Mouse (Mus musculus) heart, embryonic 15.5 days (tissue): ENCODE data around the gene Adamts20. TPM values are rescaled to one million over a fixed set of nuclear protein-coding genes. Genes with fewer than 3 reads are reported as not detected.
"Not testable (repeated sequence)": the region's sequence is repeated elsewhere in the genome, so short reads cannot be mapped to it uniquely, and the experiment has no call there.

Experiments
- ATAC-seq: fragments of 200-750 bp; cut with Nextera tagmentation; replicated peaks from 2 replicates; pipeline ENCODE4 v1.8.0; 2017; ENCODE audit warnings: low read depth, moderate TSS enrichment; ENCODE audit not compliant: insufficient number of reproducible peaks, insufficient read depth, low FRiP score
- H3K27ac ChIP-seq: fragments of 300-500 bp; sonication (generic); 2 replicates; pipeline ENCODE4 v1.5.1; 2015; ENCODE audit warnings: mild to moderate bottlenecking, inconsistent platforms
- H3K27me3 ChIP-seq: fragments of 300-500 bp; sonication (generic); 2 replicates; pipeline ENCODE4 v1.6.1; 2015; ENCODE audit warnings: inconsistent platforms
- H3K36me3 ChIP-seq: fragments of 300-500 bp; sonication (generic); 2 replicates; pipeline ENCODE4 v1.6.1; 2015; ENCODE audit warnings: mild to moderate bottlenecking, inconsistent platforms
- H3K4me1 ChIP-seq: fragments of 300-500 bp; sonication (generic); replicated peaks from 2 replicates; pipeline ENCODE4 v1.6.1; 2015; ENCODE audit warnings: inconsistent platforms
- H3K4me2 ChIP-seq: fragments of 300-500 bp; sonication (generic); 2 replicates; pipeline ENCODE4 v1.6.1; 2015; ENCODE audit warnings: inconsistent platforms, mild to moderate bottlenecking, moderate library complexity
- H3K4me3 ChIP-seq: fragments of 300-500 bp; sonication (generic); 2 replicates; pipeline ENCODE4 v1.5.1; 2015; ENCODE audit warnings: mild to moderate bottlenecking, inconsistent platforms
- H3K9ac ChIP-seq: fragments of 300-500 bp; sonication (generic); 2 replicates; pipeline ENCODE4 v1.6.1; 2015; ENCODE audit warnings: mild to moderate bottlenecking, inconsistent platforms
- H3K9me3 ChIP-seq: fragments of 300-500 bp; sonication (generic); replicated peaks from 2 replicates; pipeline ENCODE4 v1.6.1; 2016; ENCODE audit warnings: inconsistent platforms
- WGBS: fragments of 180-500 bp; shearing (Covaris S2); methylation state at CpG from one replicate; pipeline ENCODE4 v1.1.7; 2015; ENCODE audit warnings: mixed read lengths; 5-methylcytosine and 5-hydroxymethylcytosine counted together
- polyA plus RNA-seq: library from polyadenylated mRNA; unstranded; fragments of >200 nt; fragmentation: Nextera tagmentation; extraction: Ambion mirVana; gene quantifications from 2 replicates; pipeline ENCODE4 v1.2.1, GENCODE M21; 2015

The Adamts20 gene
- polyA plus RNA-seq = 0.92 and 0.99 TPM in 2 replicates

- H3K4me2 ChIP-seq = no peak within 1 kb of the TSS
- no peaks in the 10 kb centered on the region for H3K4me1 ChIP-seq
- no peak within 1 kb of the TSS for H3K27ac ChIP-seq
- no peak within 1 kb of the TSS for H3K9ac ChIP-seq
- H3K9me3 ChIP-seq = no peaks in the 10 kb centered on the region
- no peaks in the 10 kb centered on the region for H3K27me3 ChIP-seq
- H3K36me3 ChIP-seq = no peaks in the 10 kb centered on the region
- no peak for ATAC-seq
- WGBS = 82% methylated on average over 11 of the region's 11 CpGs
- no peak within 1 kb of the TSS for H3K4me3 ChIP-seq
Measured at GRCm38 (mm10) chr15:94465318-94465717, at the start of gene Adamts20. Gene Adamts20, minus strand, starts transcription at chr15:94465418.

GRCm38 (mm10) chr15:94503451-94504215, 38.4 kb upstream of the Adamts20 start:
- no peaks in the 10 kb centered on the region; the same call in 1 of the 2 replicates for H3K9me3 ChIP-seq
- no peak for ATAC-seq
- whole genome bisulfite sequencing = 70% methylated on average over 12 of the region's 12 CpGs
- no peak overlapping the region for H3K9ac ChIP-seq
- no peaks in the 10 kb centered on the region for H3K36me3 ChIP-seq
- no peak overlapping the region for H3K4me3 ChIP-seq
- H3K4me2 ChIP-seq = no peak overlapping the region
- H3K27ac ChIP-seq = no peak overlapping the region
- no peaks in the 10 kb centered on the region for H3K27me3 ChIP-seq
- H3K4me1 ChIP-seq = no peaks in the 10 kb centered on the region

GRCm38 (mm10) chr15:94499260-94499659, 34.0 kb upstream of the Adamts20 start:
- Histone ChIP-seq H3K27ac (no peak overlapping the region), H3K4me1 (no peaks in the 10 kb centered on the region), H3K9ac (no peak overlapping the region), H3K27me3 (no peaks in the 10 kb centered on the region), H3K9me3 (no peaks in the 10 kb centered on the region; the same call in 1 of the 2 replicates), H3K4me3 (no peak overlapping the region), H3K4me2 (no peak overlapping the region), H3K36me3 (no peaks in the 10 kb centered on the region)
- no peak for ATAC-seq
- WGBS = 50% methylated on average over 1 of the region's 1 CpGs

GRCm38 (mm10) chr15:94495936-94496335, 30.7 kb upstream of the Adamts20 start:
- 69% methylated on average over 10 of the region's 10 CpGs for WGBS
- Histone ChIP-seq H3K9ac (no peak overlapping the region), H3K27me3 (no peaks in the 10 kb centered on the region), H3K27ac (no peak overlapping the region), H3K9me3 (no peaks in the 10 kb centered on the region), H3K36me3 (no peaks in the 10 kb centered on the region), H3K4me1 (no peaks in the 10 kb centered on the region), H3K4me3 (no peak overlapping the region), H3K4me2 (no peak overlapping the region)
- ATAC-seq = no peak

GRCm38 (mm10) chr15:94494445-94494844, 29.2 kb upstream of the Adamts20 start:
- H3K27ac ChIP-seq = no peak overlapping the region
- no peak overlapping the region for H3K4me3 ChIP-seq
- H3K9ac ChIP-seq = no peak overlapping the region
- no peaks in the 10 kb centered on the region for H3K27me3 ChIP-seq
- WGBS = 95% methylated on average over 1 of the region's 1 CpGs
- no peaks in the 10 kb centered on the region for H3K36me3 ChIP-seq
- ATAC-seq = no peak
- no peaks in the 10 kb centered on the region for H3K9me3 ChIP-seq
- H3K4me2 ChIP-seq = no peak overlapping the region
- H3K4me1 ChIP-seq = no peaks in the 10 kb centered on the region

GRCm38 (mm10) chr15:94489433-94489832, 24.2 kb upstream of the Adamts20 start:
- no peak for ATAC-seq
- no peak overlapping the region for H3K4me2 ChIP-seq
- no peaks in the 10 kb centered on the region for H3K27me3 ChIP-seq
- 80% methylated on average over 2 of the region's 2 CpGs for WGBS
- no peaks in the 10 kb centered on the region for H3K9me3 ChIP-seq
- no peaks in the 10 kb centered on the region for H3K36me3 ChIP-seq
- H3K27ac ChIP-seq = no peak overlapping the region
- H3K4me3 ChIP-seq = no peak overlapping the region
- no peak overlapping the region for H3K9ac ChIP-seq
- H3K4me1 ChIP-seq = no peaks in the 10 kb centered on the region

- WGBS = 71% methylated on average over 2 of the region's 2 CpGs
- not testable (repeated sequence) for H3K27me3 ChIP-seq, H3K36me3 ChIP-seq, H3K27ac ChIP-seq, H3K4me2 ChIP-seq, H3K4me1 ChIP-seq, H3K9me3 ChIP-seq, H3K9ac ChIP-seq, ATAC-seq, H3K4me3 ChIP-seq
Measured at GRCm38 (mm10) chr15:94488028-94488427, 22.8 kb upstream of the Adamts20 start.

GRCm38 (mm10) chr15:94482555-94482954, 17.3 kb upstream of the Adamts20 start:
- Histone ChIP-seq H3K9me3 (no peaks in the 10 kb centered on the region), H3K9ac (no peak overlapping the region), H3K36me3 (no peaks in the 10 kb centered on the region), H3K4me3 (no peak overlapping the region), H3K4me2 (no peak overlapping the region), H3K27me3 (no peaks in the 10 kb centered on the region), H3K4me1 (no peaks in the 10 kb centered on the region), H3K27ac (no peak overlapping the region)
- no peak for ATAC-seq
- WGBS = 81% methylated on average over 2 of the region's 2 CpGs

- Histone ChIP-seq H3K4me1 (no peaks in the 10 kb centered on the region), H3K27ac (no peak overlapping the region), H3K9me3 (no peaks in the 10 kb centered on the region), H3K4me3 (no peak overlapping the region), H3K27me3 (no peaks in the 10 kb centered on the region), H3K4me2 (no peak overlapping the region), H3K9ac (no peak overlapping the region), H3K36me3 (no peaks in the 10 kb centered on the region)
- ATAC-seq = no peak
- 82% methylated on average over 4 of the region's 4 CpGs for WGBS
Measured at GRCm38 (mm10) chr15:94480792-94481191, 15.6 kb upstream of the Adamts20 start.

- 64% methylated on average over 5 of the region's 5 CpGs for WGBS
- ATAC-seq = no peak
Measured at GRCm38 (mm10) chr15:94480248-94480647, 15.0 kb upstream of the Adamts20 start.

GRCm38 (mm10) chr15:94479513-94480136, 14.4 kb upstream of the Adamts20 start:
- no peak overlapping the region for H3K4me2 ChIP-seq
- H3K4me3 ChIP-seq = no peak overlapping the region
- WGBS = 86% methylated on average over 3 of the region's 3 CpGs
- no peaks in the 10 kb centered on the region for H3K27me3 ChIP-seq
- H3K9me3 ChIP-seq = no peaks in the 10 kb centered on the region
- H3K4me1 ChIP-seq = no peaks in the 10 kb centered on the region
- ATAC-seq = no peak
- no peaks in the 10 kb centered on the region for H3K36me3 ChIP-seq
- H3K9ac ChIP-seq = no peak overlapping the region
- no peak overlapping the region for H3K27ac ChIP-seq

More at GRCm38 (mm10) chr15:94480248-94480647, 15.0 kb upstream of the Adamts20 start:
- Histone ChIP-seq H3K4me3 (no peak overlapping the region), H3K9ac (no peak overlapping the region), H3K9me3 (no peaks in the 10 kb centered on the region), H3K4me2 (no peak overlapping the region), H3K27me3 (no peaks in the 10 kb centered on the region), H3K4me1 (no peaks in the 10 kb centered on the region), H3K27ac (no peak overlapping the region), H3K36me3 (no peaks in the 10 kb centered on the region)

GRCm38 (mm10) chr15:94478706-94479105, 13.5 kb upstream of the Adamts20 start:
- H3K27ac ChIP-seq = no peak overlapping the region
- ATAC-seq = no peak
- H3K36me3 ChIP-seq = no peaks in the 10 kb centered on the region
- no peaks in the 10 kb centered on the region for H3K9me3 ChIP-seq
- 55% methylated on average over 13 of the region's 13 CpGs for WGBS
- no peak overlapping the region for H3K4me3 ChIP-seq
- H3K4me2 ChIP-seq = no peak overlapping the region
- H3K4me1 ChIP-seq = no peaks in the 10 kb centered on the region
- H3K9ac ChIP-seq = no peak overlapping the region
- no peaks in the 10 kb centered on the region for H3K27me3 ChIP-seq
